Mouse (Mus musculus) large intestine, adult 2 months (tissue): ENCODE data around the gene Nop58. TPM values are rescaled to one million over a fixed set of nuclear protein-coding genes. Genes with fewer than 3 reads are reported as not detected.
"Not testable (repeated sequence)": the region's sequence is repeated elsewhere in the genome, so short reads cannot be mapped to it uniquely, and the experiment has no call there.

Experiments
- DNase-seq: peaks from one replicate; pipeline ENCODE4 v3.0.0-alpha.2; 2012; ENCODE audit warnings: low read depth, low spot score
- WGBS: fragments of 180-500 bp; shearing (Covaris S2); methylation state at CpG from one replicate; pipeline ENCODE4 v1.1.7; 2018; 5-methylcytosine and 5-hydroxymethylcytosine counted together
- polyA plus RNA-seq: library from polyadenylated mRNA; depleted of rRNA; stranded (reverse); fragments of >200 nt; gene quantifications from 2 replicates; pipeline ENCODE4 v1.2.3, GENCODE M21; 2012

The Nop58 gene
- polyA plus RNA-seq, 1 experiment: 12.0 TPM

- DNase-seq: no peak
- WGBS: 86% methylated on average over 3 of the region's 3 CpGs
Measured at GRCm38 (mm10) chr1:59698207-59698606, 13.4 kb downstream of the Nop58 start.

- 98% methylated on average over 1 of the region's 1 CpGs for WGBS
- no peak for DNase-seq
Measured at GRCm38 (mm10) chr1:59701766-59702165, 17.0 kb downstream of the Nop58 start.

GRCm38 (mm10) chr1:59719900-59720299 lies 35.1 kb downstream of the Nop58 start:
- WGBS: 37% methylated on average over 4 of the region's 4 CpGs
- no peak for DNase-seq

GRCm38 (mm10) chr1:59725661-59726060 lies 40.9 kb downstream of the Nop58 start:
- WGBS: 61% methylated on average over 4 of the region's 4 CpGs
- no peak for DNase-seq

GRCm38 (mm10) chr1:59730106-59730505 lies 45.3 kb downstream of the Nop58 start:
- WGBS: 54% methylated on average over 8 of the region's 8 CpGs
- no peak for DNase-seq

- DNase-seq: no peak
- 90% methylated on average over 4 of the region's 4 CpGs for WGBS
Measured at GRCm38 (mm10) chr1:59730737-59731136, 46.0 kb downstream of the Nop58 start.

GRCm38 (mm10) chr1:59734076-59734475 lies 49.3 kb downstream of the Nop58 start:
- 38% methylated on average over 6 of the region's 6 CpGs for WGBS
- DNase-seq: no peak

- 62% methylated on average over 6 of the region's 6 CpGs for WGBS
Measured at GRCm38 (mm10) chr1:59738768-59739414, 54.1 kb downstream of the Nop58 start.

GRCm38 (mm10) chr1:59739577-59740354 lies 55.0 kb downstream of the Nop58 start:
- WGBS: 47% methylated on average over 17 of the region's 17 CpGs
- no peak for DNase-seq

More at GRCm38 (mm10) chr1:59738768-59739414, 54.1 kb downstream of the Nop58 start:
- DNase-seq: no peak

GRCm38 (mm10) chr1:59749047-59749446 lies 64.3 kb downstream of the Nop58 start:
- WGBS: 70% methylated on average over 2 of the region's 2 CpGs
- DNase-seq: no peak

GRCm38 (mm10) chr1:59749724-59750123 lies 65.0 kb downstream of the Nop58 start:
- 73% methylated on average over 5 of the region's 5 CpGs for WGBS

GRCm38 (mm10) chr1:59755298-59755697 lies 70.5 kb downstream of the Nop58 start:
- no peak for DNase-seq
- WGBS: 48% methylated on average over 1 of the region's 1 CpGs

More at GRCm38 (mm10) chr1:59749724-59750123, 65.0 kb downstream of the Nop58 start:
- DNase-seq: not testable (repeated sequence)

GRCm38 (mm10) chr1:59758325-59758724 lies 73.6 kb downstream of the Nop58 start:
- WGBS: 77% methylated on average over 1 of the region's 1 CpGs
- no peak for DNase-seq

GRCm38 (mm10) chr1:59762208-59762607 lies 77.4 kb downstream of the Nop58 start:
- WGBS: 4% methylated on average over 10 of the region's 10 CpGs
- DNase-seq: no peak

GRCm38 (mm10) chr1:59762651-59763163 lies 77.9 kb downstream of the Nop58 start:
- WGBS: under 1% methylated on average over 44 of the region's 44 CpGs
- DNase-seq: no peak

GRCm38 (mm10) chr1:59763164-59763768 lies 78.5 kb downstream of the Nop58 start, which contains the start of gene Bmpr2:
Bmpr2 (plus strand) TSS chr1:59763400.
- WGBS: under 1% methylated on average over 67 of the region's 75 CpGs
- no peak for DNase-seq

- under 1% methylated on average over 54 of the region's 55 CpGs for WGBS
- no peak for DNase-seq
Measured at GRCm38 (mm10) chr1:59763781-59764251, 79.0 kb downstream of the Nop58 start.

GRCm38 (mm10) chr1:59764407-59764971 lies 79.7 kb downstream of the Nop58 start:
- 0% methylated on average over 27 of the region's 27 CpGs for WGBS
- DNase-seq: no peak

- no peak for DNase-seq
- WGBS: 8% methylated on average over 4 of the region's 4 CpGs
Measured at GRCm38 (mm10) chr1:59765279-59765678, 80.5 kb downstream of the Nop58 start.

- no peak for DNase-seq
Measured at GRCm38 (mm10) chr1:59766626-59767025, 81.9 kb downstream of the Nop58 start.
